Mouse (Mus musculus) embryonic facial prominence, embryonic 10.5 days (tissue): Measurements from ENCODE around the gene Kcnma1. TPM values are rescaled to one million over a fixed set of nuclear protein-coding genes. Genes with fewer than 3 reads are reported as not detected.

ENCODE experiments used
- DNase-seq: peaks from one replicate; pipeline ENCODE4 v3.0.0-alpha.2; 2017; ENCODE audit warnings: low spot score
- H3K27ac ChIP-seq: fragments of 300-500 bp; sonication (generic); replicated peaks from 2 replicates; pipeline ENCODE4 v1.5.1; 2016; ENCODE audit warnings: mild to moderate bottlenecking
- H3K27me3 ChIP-seq: fragments of 300-500 bp; sonication (generic); replicated peaks from 2 replicates; pipeline ENCODE4 v1.6.1; 2016; ENCODE audit warnings: low read depth, mild to moderate bottlenecking; ENCODE audit not compliant: poor library complexity, severe bottlenecking
- H3K36me3 ChIP-seq: fragments of 300-500 bp; sonication (generic); replicated peaks from 2 replicates; pipeline ENCODE4 v1.6.1; 2016; ENCODE audit warnings: mild to moderate bottlenecking, moderate library complexity
- H3K4me1 ChIP-seq: fragments of 300-500 bp; sonication (generic); 2 replicates; pipeline ENCODE4 v1.6.1; 2016
- H3K4me3 ChIP-seq: fragments of 300-500 bp; sonication (generic); 2 replicates; pipeline ENCODE4 v1.5.1; 2016; ENCODE audit warnings: mild to moderate bottlenecking, moderate library complexity
- H3K9me3 ChIP-seq: fragments of 300-500 bp; sonication (generic); 2 replicates; pipeline ENCODE4 v1.6.1; 2016; ENCODE audit warnings: mild to moderate bottlenecking
- WGBS: fragments of 180-500 bp; shearing (Covaris S2); methylation state at CpG from one replicate; pipeline ENCODE4 v1.1.7; 2016; 5-methylcytosine and 5-hydroxymethylcytosine counted together
- polyA plus RNA-seq: library from polyadenylated mRNA; unstranded; fragments of >200 nt; fragmentation: Nextera tagmentation; extraction: Ambion mirVana; gene quantifications from 2 replicates; pipeline ENCODE4 v1.2.1, GENCODE M21; 2016

Kcnma1 gene
- polyA plus RNA-seq, 1 experiment from 2014 or later: 0.70 TPM

- Histone ChIP-seq H3K27ac (no peak overlapping the region), H3K4me3 (no peak overlapping the region), H3K9me3 (no peaks in the 10 kb centered on the region), H3K4me1 (peaks cover 4% of the 10 kb centered on the region; the same call in 1 of the 2 replicates), H3K36me3 (no peaks in the 10 kb centered on the region), H3K27me3 (peaks cover 13% of the 10 kb centered on the region; the same call in 1 of the 2 replicates)
- DNase-seq: no peak
- 91% methylated on average over 8 of the region's 8 CpGs for whole genome bisulfite sequencing
Observed at GRCm38 (mm10) chr14:23357529-23358278, 656.6 kb downstream of the Kcnma1 start.

- DNase-seq: no peak
- WGBS: 80% methylated on average over 3 of the region's 3 CpGs
- no peaks in the 10 kb centered on the region for H3K4me1 ChIP-seq
Observed at GRCm38 (mm10) chr14:23326786-23327185, 687.5 kb downstream of the Kcnma1 start.

GRCm38 (mm10) chr14:23305288-23305687, 709.0 kb downstream of the Kcnma1 start:
- Histone ChIP-seq H3K27ac (no peak overlapping the region), H3K4me1 (no peaks in the 10 kb centered on the region), H3K27me3 (no peaks in the 10 kb centered on the region), H3K36me3 (no peaks in the 10 kb centered on the region), H3K4me3 (no peak overlapping the region), H3K9me3 (no peaks in the 10 kb centered on the region)
- no peak for DNase-seq
- 86% methylated on average over 5 of the region's 5 CpGs for WGBS

More at GRCm38 (mm10) chr14:23326786-23327185, 687.5 kb downstream of the Kcnma1 start:
- Histone ChIP-seq H3K27ac (no peak overlapping the region), H3K36me3 (no peaks in the 10 kb centered on the region), H3K4me3 (no peak overlapping the region), H3K9me3 (no peaks in the 10 kb centered on the region), H3K27me3 (no peaks in the 10 kb centered on the region)

- 93% methylated on average over 2 of the region's 2 CpGs for WGBS
- H3K27me3 ChIP-seq: no peaks in the 10 kb centered on the region
- H3K27ac ChIP-seq: no peak overlapping the region
- H3K36me3 ChIP-seq: no peaks in the 10 kb centered on the region
- H3K9me3 ChIP-seq: no peaks in the 10 kb centered on the region
- no peak for DNase-seq
- H3K4me1 ChIP-seq: no peaks in the 10 kb centered on the region
- H3K4me3 ChIP-seq: no peak overlapping the region
Observed at GRCm38 (mm10) chr14:23300443-23300842, 713.8 kb downstream of the Kcnma1 start.

GRCm38 (mm10) chr14:23290634-23291033, 723.7 kb downstream of the Kcnma1 start:
- no peaks in the 10 kb centered on the region for H3K36me3 ChIP-seq
- H3K4me3 ChIP-seq: no peak overlapping the region
- H3K27me3 ChIP-seq: no peaks in the 10 kb centered on the region
- no peak for DNase-seq
- no peaks in the 10 kb centered on the region for H3K9me3 ChIP-seq
- 82% methylated on average over 2 of the region's 2 CpGs for WGBS
- no peaks in the 10 kb centered on the region for H3K4me1 ChIP-seq
- H3K27ac ChIP-seq: no peak overlapping the region

- no peaks in the 10 kb centered on the region for H3K27me3 ChIP-seq
- no peaks in the 10 kb centered on the region for H3K36me3 ChIP-seq
- WGBS: 49% methylated on average over 4 of the region's 4 CpGs
- no peak overlapping the region for H3K4me3 ChIP-seq
- H3K4me1 ChIP-seq: no peaks in the 10 kb centered on the region
- no peak overlapping the region for H3K27ac ChIP-seq
- no peaks in the 10 kb centered on the region for H3K9me3 ChIP-seq
- DNase-seq: no peak
Observed at GRCm38 (mm10) chr14:23266554-23267309, 747.6 kb downstream of the Kcnma1 start.

GRCm38 (mm10) chr14:23253154-23253553, 761.1 kb downstream of the Kcnma1 start:
- H3K4me3 ChIP-seq: no peak overlapping the region
- no peaks in the 10 kb centered on the region for H3K36me3 ChIP-seq
- H3K4me1 ChIP-seq: no peaks in the 10 kb centered on the region
- no peaks in the 10 kb centered on the region for H3K9me3 ChIP-seq
- no peak overlapping the region for H3K27ac ChIP-seq
- WGBS: 80% methylated on average over 4 of the region's 4 CpGs
- DNase-seq: no peak
- no peaks in the 10 kb centered on the region for H3K27me3 ChIP-seq

GRCm38 (mm10) chr14:23244446-23244845, 769.8 kb downstream of the Kcnma1 start:
- WGBS: 83% methylated on average over 5 of the region's 5 CpGs
- Histone ChIP-seq H3K27ac (no peak overlapping the region), H3K9me3 (no peaks in the 10 kb centered on the region), H3K27me3 (no peaks in the 10 kb centered on the region), H3K4me1 (no peaks in the 10 kb centered on the region), H3K36me3 (no peaks in the 10 kb centered on the region), H3K4me3 (no peak overlapping the region)
- no peak for DNase-seq

- Histone ChIP-seq H3K4me1 (no peaks in the 10 kb centered on the region), H3K9me3 (no peaks in the 10 kb centered on the region), H3K27me3 (no peaks in the 10 kb centered on the region), H3K27ac (no peak overlapping the region), H3K4me3 (no peak overlapping the region), H3K36me3 (no peaks in the 10 kb centered on the region)
- no peak for DNase-seq
Observed at GRCm38 (mm10) chr14:23243857-23244256, 770.4 kb downstream of the Kcnma1 start.

Other genes with a start within 250 kb of the Kcnma1 start
- gene Dlg5, start 231.4 kb upstream of the Kcnma1 start, polyA plus RNA-seq: 21.1 and 23.5 TPM in 2 replicates